Mouse (Mus musculus) A20 (cell line): ENCODE data around the gene Usf1.

Experiments used
- DNase-seq: peaks from one replicate; pipeline ENCODE4 v3.0.0-alpha.2; 2011; ENCODE audit warnings: low read depth, low spot score

Usf1 gene

DNA sequence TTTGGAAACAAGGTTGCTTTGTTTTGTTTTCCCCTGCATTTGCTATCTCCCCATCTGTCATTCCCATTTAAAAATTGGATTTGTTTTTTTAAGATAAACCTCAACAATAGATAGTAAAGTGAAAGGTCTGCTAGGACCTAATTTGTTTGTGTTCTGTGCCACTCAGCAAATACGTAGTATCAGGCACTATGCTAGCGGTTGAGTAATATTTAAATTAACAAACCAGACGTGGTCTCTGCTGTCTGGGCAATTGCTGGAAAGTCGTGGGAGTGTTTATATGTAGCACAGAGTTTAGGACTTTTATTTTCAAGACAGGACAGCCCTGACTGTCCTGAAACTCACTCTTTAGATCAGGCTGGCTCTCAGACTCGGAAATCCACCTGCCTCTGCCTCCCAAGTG lies 41.4 kb downstream of the Usf1 start:
- DNase-seq = no peak

DNA sequence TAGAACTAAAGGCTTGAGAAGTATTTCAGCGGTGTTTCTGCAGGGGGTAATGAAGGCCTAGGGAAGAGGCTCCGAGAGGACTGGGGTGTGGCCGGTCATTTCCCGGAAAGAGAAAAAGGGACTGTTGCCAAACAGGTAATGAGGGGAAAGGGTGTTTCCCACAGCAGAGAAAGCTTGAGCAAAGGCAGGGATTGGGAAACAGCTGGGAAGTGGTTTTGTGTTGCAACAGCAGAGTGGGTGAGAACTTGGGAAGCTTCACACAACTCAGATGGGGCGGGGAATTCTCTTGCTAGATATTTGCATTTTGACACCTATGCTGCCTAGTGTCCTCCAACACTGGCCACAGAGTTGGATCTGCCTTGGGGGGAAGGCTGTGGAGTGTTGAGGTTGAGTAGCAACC lies 41.8 kb downstream of the Usf1 start:
- no peak for DNase-seq

DNA sequence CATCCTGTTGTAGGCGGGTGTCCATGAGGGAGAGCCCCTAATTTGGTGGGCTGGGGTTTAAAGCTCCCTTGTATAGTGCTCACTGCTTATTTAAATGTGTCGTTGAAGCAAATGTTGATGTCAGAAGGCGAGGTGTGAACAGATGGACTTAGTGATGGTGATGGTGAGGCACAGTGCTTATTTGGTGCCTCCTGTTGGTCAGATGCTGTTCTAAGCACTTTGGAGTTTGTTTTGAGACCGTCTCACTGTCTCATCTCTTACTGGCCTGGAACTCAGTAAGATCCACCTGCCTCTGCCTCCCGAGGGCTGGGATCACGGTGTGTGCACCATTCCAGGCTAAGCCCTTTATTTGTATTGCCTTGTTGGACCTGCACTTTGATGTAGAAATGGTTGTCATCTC lies 43.8 kb downstream of the Usf1 start:
- no peak for DNase-seq

DNA sequence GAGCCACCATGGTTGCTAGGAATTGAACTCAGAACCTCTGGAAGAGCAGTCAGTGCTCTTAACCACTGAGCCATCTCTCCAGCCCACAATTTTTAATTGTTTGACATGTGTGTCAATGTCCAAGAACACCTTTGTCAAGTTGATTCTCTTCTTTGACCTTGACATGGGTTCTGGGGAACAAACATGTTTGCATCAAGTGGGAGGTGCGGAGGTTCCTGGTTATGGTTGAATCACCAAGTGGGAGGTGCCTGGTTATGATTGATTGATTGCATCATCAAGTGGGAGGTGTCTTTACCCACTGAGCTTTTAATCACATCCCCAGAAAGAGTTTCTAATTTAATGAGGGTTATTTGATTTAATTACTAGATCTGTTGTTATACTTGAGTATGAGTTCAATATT lies 46.5 kb downstream of the Usf1 start:
- no peak for DNase-seq

DNA sequence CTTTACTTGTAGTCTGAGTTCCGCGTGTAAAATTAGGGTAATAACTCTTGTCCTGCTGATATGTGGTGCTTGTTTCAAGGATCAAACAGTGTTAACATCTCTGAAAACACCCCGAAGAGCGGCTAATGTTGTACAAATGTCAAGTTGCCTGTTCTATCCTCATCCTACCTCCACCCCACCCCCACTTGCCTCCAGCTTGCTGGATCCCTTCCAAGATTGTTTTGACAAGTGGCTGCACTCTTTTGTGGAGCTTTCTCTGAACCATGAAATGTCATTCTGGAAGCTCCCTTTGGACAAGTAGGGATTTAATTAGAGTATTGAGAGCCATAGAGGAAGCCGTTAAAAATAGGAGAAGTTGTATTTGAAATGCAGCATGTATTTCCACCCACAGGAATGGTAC lies 48.7 kb downstream of the Usf1 start:
- no peak for DNase-seq

DNA sequence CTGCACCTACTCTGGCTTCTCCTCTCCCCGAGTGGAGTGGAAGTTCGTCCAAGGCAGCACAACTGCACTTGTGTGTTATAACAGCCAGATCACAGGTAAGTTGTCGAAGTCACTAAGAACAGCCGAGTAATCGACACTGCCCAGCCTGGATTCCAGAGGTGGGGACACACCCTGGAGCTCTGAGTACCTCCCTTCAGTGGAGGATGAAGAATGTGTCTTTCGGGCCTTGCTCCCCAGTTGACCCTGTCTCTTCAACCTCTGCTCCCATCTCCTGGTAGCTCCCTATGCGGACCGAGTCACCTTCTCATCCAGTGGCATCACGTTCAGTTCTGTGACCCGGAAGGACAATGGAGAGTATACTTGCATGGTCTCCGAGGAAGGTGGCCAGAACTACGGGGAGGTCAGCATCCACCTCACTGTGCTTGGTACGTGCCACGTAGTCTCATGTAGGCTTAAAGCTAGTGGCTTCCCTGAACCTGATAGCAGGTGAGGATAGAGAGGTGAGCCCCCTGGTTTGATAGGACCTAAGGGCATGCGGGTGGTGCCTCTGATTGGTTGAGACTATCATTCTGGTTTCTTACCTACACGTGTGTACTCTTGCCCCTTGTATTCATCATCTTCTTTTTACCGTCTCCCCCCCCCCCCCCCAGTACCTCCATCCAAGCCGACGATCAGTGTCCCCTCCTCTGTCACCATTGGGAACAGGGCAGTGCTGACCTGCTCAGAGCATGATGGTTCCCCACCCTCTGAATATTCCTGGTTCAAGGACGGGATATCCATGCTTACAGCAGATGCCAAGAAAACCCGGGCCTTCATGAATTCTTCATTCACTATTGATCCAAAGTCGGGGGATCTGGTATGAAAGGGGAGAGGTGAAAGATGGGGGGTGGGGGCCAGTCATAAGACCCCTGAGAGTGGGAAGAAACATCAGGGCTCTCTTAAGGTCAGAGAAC lies 49.7 kb downstream of the Usf1 start:
- no peak for DNase-seq

DNA sequence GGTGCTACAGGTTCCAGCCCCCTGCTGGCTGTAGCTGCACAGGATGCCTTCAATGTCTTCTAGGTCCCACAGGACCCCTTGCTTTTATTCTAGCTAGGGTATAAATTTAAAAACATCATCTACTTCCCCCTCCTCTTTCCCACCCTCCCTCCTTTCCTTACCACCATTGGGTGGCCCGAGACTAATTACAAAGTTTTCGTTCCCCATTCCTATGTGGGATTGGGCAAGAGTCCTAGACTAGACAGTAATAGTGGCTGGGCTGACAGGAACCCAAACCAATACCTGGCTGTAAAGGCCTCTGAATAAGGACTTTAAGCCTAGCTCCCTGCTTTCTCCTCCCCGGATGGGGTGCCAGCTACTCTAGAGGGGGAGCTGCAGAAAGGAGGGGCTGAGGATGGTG lies 52.0 kb downstream of the Usf1 start:
- no peak for DNase-seq

DNA sequence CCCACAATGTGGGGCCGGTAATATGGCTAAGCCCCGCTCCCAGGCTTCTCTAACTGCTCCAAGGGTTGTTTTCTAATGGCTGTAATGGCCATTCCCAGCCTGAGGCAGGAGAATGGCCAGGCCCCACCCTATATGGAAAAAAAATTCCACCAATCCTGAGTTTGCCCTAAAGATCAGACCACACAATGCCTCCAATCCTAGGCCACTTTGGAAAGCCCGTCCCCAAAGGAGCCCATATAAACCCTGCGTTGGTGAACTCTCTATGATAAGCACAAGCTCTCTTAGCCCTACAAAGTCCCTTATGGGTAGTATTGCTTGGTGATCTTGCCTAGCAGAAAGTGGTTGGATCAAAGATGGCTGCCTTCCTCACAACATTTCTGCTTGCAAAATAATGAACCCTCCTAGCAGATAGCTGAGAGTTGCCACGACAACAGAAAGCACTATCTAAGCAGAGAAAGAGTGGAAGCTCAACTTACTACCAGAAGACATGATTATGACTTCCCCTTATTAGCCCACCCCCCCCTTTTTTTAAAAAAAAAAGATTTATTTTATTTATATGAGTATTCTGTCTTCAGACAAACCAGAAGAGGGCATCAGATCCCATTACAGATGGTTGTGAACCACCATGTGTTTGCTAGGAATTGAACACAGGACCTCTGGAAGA lies 54.8 kb downstream of the Usf1 start:
- DNase-seq = no peak

DNA sequence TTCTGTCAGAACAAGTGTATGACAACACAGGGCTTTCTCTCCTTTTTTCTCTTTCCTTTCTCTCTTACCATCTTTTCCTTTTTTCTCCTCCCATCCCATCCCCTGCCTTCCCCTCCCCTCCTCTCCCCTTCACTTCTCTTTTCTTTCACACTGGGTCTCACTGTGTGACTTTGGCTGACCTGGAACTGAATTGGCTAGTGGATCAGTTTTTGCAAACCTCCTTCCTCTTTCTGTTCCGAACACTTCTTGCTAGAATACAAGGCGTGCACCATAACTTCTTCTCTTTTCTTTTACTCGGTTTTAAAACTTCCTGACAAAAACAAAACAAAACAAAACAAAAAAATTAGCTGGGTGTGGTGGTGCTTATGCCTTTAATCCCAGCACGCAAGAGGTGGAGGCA lies 55.5 kb downstream of the Usf1 start:
- peak; percentile 64 for DNase-seq
